Mouse (Mus musculus) spleen, adult 2 months (tissue): ENCODE data around the gene Rasal2.

Experiments used
- CTCF ChIP-seq: fragments of 200-500 bp; IDR thresholded peaks from 2 replicates; pipeline ENCODE4 v1.5.1; 2011; ENCODE audit warnings: mild to moderate bottlenecking, inconsistent platforms; ENCODE audit not compliant: insufficient read depth, insufficient read length, insufficient replicate concordance; ENCODE audit errors: extremely low read depth
- POLR2A ChIP-seq: fragments of 200-500 bp; IDR thresholded peaks from 2 replicates; pipeline ENCODE4 v1.6.1; 2011; ENCODE audit warnings: low read depth, low read length, inconsistent platforms

DNA sequence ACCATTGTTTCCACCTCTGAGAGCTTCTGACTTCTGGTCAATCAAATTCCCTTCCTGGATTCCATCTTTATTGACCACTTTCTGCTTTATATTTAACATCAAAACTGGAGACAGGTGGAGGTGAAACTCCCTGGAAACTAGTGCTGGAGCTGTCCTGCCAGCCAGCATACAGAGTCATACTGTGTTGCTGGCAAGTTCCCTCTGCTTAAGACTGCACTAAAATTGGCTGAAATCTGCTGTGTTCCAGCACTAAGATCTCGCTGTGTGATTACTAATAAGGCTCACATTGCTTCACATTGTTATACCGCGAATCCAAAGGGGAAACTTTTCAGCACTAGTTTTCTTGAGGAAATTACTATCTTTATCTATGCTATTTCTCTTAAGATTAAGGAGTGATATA lies 267.8 kb downstream of the Rasal2 start:
- no peak for TF ChIP-seq CTCF
- no peak for TF ChIP-seq POLR2A
